In genomic region chr11:60152339-60152738, GRCm38 (mm10) we compare ENCODE assay signal across 25 mouse cellular contexts.
"Had no signal": no experiment of that assay in that cellular context is flagged by ENCODE, and none has a peak within 500 bp of the region (broad histone marks: within the 10 kb centered on the region; RNA-seq: fewer than 3 reads in every experiment).

No protein-coding gene starts in this region.

- DNase-seq: gastrocnemius, adult 2 months; gastrocnemius, postnatal 10 days; gastrocnemius, postnatal 25 days; heart, adult 11 months; heart, postnatal 14 days; heart, postnatal 36 days; kidney, adult 11 months; kidney, adult 2 months; kidney, adult 9 months; kidney, postnatal 14 days; kidney, postnatal 36 days; layer of hippocampus, adult 9-11 months; layer of hippocampus, postnatal 36 days; left cerebral cortex, postnatal 4 days had no signal

- H3K4me3 ChIP-seq: gastrocnemius, adult 2 months; heart, embryonic 10.5 days; heart, embryonic 12.5 days; hindbrain, embryonic 13.5 days; kidney, embryonic 15.5 days; limb, embryonic 13.5 days; limb, embryonic 15.5 days; liver, embryonic 12.5 days had no signal

- H3K27ac ChIP-seq: gastrocnemius, adult 2 months; heart, embryonic 10.5 days; hindbrain, embryonic 13.5 days; hindbrain, postnatal 0 days; kidney, embryonic 15.5 days; kidney, postnatal 0 days; limb, embryonic 13.5 days; limb, embryonic 15.5 days; liver, embryonic 12.5 days; liver, embryonic 14.5 days had no signal

- H3K9me3 ChIP-seq: heart, embryonic 10.5 days; heart, embryonic 12.5 days; hindbrain, embryonic 13.5 days; kidney, embryonic 15.5 days; limb, embryonic 13.5 days; limb, embryonic 15.5 days; liver, embryonic 12.5 days had no signal

- H3K27me3 ChIP-seq: heart, embryonic 12.5 days; hindbrain, embryonic 13.5 days; kidney, embryonic 15.5 days; limb, embryonic 13.5 days; limb, embryonic 15.5 days; liver, embryonic 12.5 days had no signal

- H3K4me1 ChIP-seq: kidney, embryonic 15.5 days had no signal

- H3K4me2 ChIP-seq: heart, embryonic 12.5 days; hindbrain, embryonic 13.5 days; kidney, embryonic 15.5 days; limb, embryonic 13.5 days; limb, embryonic 15.5 days; liver, embryonic 12.5 days had no signal

- H3K9ac ChIP-seq: heart, embryonic 12.5 days; hindbrain, embryonic 13.5 days; kidney, embryonic 15.5 days; limb, embryonic 13.5 days; limb, embryonic 15.5 days; liver, embryonic 12.5 days; liver, embryonic 14.5 days had no signal

- ATAC-seq: hindbrain, postnatal 0 days; intestine, embryonic 16.5 days had no signal
